Mouse (Mus musculus) bone marrow macrophage, adult 2 months (primary cell): ENCODE results near the gene Ins2. TPM values are rescaled to one million over a fixed set of nuclear protein-coding genes. Genes with fewer than 3 reads are reported as not detected.

Source experiments
- H3K27ac ChIP-seq: 2 replicates; pipeline ENCODE4 v1.5.1; 2012; ENCODE audit warnings: low read depth, low read length; ENCODE audit not compliant: insufficient read depth
- H3K4me1 ChIP-seq: 2 replicates; pipeline ENCODE4 v1.6.1; 2012; ENCODE audit warnings: low read length; ENCODE audit not compliant: control insufficient read depth, insufficient read depth
- H3K4me3 ChIP-seq: 2 replicates; pipeline ENCODE4 v1.5.1; 2012; ENCODE audit warnings: mild to moderate bottlenecking, low read length, moderate library complexity; ENCODE audit not compliant: insufficient read depth
- CTCF ChIP-seq: IDR thresholded peaks from 2 replicates; pipeline ENCODE4 v1.5.1; 2012; ENCODE audit warnings: low read depth, mild to moderate bottlenecking, low read length, moderate library complexity
- POLR2A ChIP-seq: IDR thresholded peaks from 2 replicates; pipeline ENCODE4 v1.6.1; 2012; ENCODE audit warnings: mild to moderate bottlenecking, low read depth, low read length, borderline replicate concordance
- polyA plus RNA-seq: library from polyadenylated mRNA; stranded (reverse); fragments of >200 nt; gene quantifications from 2 replicates; pipeline ENCODE4 v1.2.4, GENCODE M21; 2012; ENCODE audit not compliant: missing spikeins, insufficient read depth, insufficient read length

Ins2 gene
- polyA plus RNA-seq, result not detected in 2 replicates

DNA sequence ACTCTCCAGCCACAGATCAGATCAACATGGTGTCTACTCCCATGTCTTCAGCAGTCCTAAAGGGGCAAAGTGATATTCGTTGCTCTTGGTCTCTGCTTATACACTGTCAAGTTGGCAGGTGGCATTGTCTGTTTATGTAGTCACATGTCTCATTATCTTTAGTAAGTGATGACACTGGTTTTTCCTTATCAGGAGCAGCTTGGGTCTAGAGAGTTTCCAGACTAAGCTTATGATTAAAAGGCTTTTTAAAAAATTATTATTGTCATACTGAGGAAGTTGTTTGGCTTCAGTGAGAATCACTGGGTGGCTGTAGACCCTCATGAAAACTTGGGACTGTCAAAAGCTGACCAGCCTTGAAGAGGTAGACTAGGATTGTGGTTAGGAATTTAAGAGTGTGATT is at the start of gene Ins2:
Gene Ins2 (minus strand): TSS at position 101 of the 400 bp plus-strand sequence.
- TF ChIP-seq CTCF, result no peak
- no peak for TF ChIP-seq POLR2A
- Histone ChIP-seq H3K27ac (no peak within 1 kb of the TSS), H3K4me3 (no peak within 1 kb of the TSS), H3K4me1 (no peaks in the 10 kb centered on the region)

DNA sequence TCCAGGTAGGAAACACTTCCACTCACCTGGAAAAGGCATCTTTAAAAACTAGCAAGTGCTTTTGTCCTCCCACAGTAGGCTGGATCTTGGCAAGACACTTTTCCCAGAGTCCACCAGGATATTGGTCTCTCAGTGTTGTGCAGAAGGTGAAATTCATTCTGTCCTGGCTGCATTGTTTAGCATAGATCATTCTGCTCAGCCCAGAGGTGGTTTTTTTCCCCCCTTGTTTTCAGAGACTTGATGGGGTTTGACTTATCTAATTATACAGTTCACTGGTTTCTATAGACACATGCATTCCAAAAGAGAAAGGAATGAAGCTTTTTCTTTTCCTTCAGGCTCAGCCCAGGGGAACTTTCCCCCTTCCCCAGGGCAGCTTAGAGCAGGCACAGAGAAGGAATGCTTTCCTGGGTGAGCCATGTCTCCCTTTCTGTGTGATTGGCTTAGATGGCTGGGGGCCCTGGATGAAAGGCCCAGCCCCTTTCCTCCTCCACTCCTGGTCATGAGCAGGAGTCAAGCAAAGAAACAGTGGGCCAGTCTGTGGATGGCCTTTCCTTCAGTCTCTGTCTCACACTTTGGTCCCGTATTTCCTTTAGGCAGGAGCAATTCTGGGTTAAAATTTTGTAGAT is 49.6 kb upstream of the Ins2 start:
- no peaks in the 10 kb centered on the region for H3K4me1 ChIP-seq
- H3K4me3 ChIP-seq, result no peak overlapping the region
- no peak for TF ChIP-seq CTCF
- no peak for TF ChIP-seq POLR2A
- no peak overlapping the region for H3K27ac ChIP-seq

DNA sequence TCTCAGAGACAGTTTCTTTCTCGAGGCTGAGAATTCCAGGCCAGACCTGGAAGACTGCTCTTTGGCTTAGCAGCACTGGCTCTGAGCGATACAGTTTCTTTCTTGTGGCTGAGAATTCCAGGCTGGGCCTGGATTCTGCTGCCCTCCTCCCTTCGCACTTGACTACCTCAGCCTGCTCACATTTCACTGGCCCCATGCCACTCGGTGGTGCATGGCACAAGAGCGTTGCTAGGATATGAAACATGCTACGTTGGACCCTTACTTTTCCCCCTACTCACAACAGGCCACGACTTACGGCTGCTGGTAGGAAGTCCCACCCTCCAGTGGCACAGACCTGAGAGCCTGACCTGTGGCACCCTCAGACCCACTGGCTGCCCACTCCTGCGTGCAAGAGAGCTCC is 46.5 kb upstream of the Ins2 start:
- no peaks in the 10 kb centered on the region for H3K4me1 ChIP-seq
- H3K4me3 ChIP-seq, result no peak overlapping the region
- no peak overlapping the region for H3K27ac ChIP-seq
- TF ChIP-seq CTCF (no peak), POLR2A (no peak)

DNA sequence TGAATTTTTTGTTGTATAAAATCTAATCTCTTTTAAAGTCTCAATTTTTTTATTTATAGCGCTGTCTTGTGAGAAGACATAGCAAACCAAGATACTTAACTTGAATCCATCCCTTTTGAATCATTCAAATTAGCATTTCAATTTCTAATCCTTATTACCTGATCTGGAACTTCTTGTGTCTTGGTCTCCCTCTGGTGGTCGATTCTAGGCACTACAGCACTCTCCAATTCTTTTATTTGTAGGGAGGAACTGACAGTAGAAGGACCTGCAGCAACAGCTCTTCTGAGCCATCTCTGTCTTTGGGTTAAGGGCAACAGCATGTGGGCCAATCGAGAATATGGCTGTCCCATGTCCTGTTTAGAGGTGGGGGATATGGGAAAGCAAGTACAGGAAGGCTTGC is 5.4 kb downstream of the Ins2 start:
- Histone ChIP-seq H3K4me3 (no peak overlapping the region), H3K27ac (no peak overlapping the region), H3K4me1 (peaks cover 6% of the 10 kb centered on the region)
- no peak for TF ChIP-seq POLR2A
- no peak for TF ChIP-seq CTCF

DNA sequence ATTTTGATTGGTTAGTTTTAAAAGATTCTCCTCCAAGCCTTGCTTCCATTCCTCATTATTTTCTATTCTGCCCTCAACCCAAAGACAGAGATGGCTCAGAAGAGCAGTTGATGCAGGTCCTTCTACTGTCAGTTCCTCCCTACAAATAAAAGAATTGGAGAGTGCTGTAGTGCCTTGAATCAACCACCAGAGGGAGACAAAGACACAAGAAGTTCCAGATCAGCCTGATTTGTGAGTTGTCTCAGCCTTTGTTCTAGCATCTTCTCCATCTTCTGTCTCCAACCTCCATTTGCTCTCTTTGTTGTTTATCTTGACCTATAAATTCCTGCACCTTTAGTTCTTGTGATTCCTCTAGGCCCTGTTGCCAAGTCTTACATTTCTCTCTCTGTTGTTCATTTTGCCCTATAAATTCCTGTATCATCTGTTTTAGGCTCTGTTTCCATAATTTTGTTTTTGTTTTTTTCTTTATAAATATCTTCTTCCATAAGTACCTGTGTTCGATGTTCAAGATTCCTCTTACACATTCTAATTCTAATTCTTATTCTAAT is 6.2 kb downstream of the Ins2 start:
- Histone ChIP-seq H3K4me1 (peaks cover 6% of the 10 kb centered on the region), H3K4me3 (no peak overlapping the region), H3K27ac (no peak overlapping the region)
- TF ChIP-seq POLR2A (no peak), CTCF (no peak)

DNA sequence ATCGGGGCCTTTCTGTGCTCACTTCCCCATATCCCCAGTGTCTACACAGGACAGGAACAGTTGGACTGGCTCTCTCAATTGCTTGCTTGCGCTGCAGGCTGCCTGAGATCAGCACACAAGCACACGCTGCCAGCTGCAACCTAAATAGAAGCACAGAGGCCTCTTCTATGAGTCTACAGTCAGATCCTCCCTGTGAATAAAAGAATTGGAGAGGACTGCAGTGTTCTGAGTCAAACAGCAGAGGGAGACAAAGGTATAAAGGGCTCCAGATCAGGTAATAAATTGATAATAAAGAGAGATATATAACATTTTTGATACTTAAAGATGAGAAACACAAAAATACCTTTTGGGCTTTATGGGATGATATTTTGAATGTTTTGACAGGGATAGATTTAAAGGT is 17.2 kb downstream of the Ins2 start:
- no peaks in the 10 kb centered on the region for H3K4me1 ChIP-seq
- H3K4me3 ChIP-seq, result no peak overlapping the region
- no peak overlapping the region for H3K27ac ChIP-seq
- no peak for TF ChIP-seq CTCF
- no peak for TF ChIP-seq POLR2A

DNA sequence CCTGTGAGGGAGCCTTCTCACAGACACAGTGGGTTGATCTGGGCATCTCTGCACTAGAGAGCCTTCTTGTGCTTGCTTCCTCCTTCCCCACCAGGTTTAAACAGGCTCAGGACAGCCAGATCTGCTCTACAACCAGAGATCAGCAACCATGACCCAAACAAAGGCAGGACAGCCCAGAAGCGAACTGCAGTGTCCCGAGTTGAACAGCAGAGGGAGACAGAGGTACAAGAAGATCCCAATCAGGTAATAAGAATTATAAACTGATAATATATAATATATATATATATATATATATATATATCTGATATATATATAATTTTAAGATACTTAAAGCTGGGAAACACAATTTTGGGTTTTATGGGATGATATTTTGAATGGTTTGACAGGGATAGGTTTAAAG is 22.5 kb downstream of the Ins2 start:
- Histone ChIP-seq H3K4me3 (no peak overlapping the region), H3K27ac (no peak overlapping the region), H3K4me1 (no peaks in the 10 kb centered on the region)
- TF ChIP-seq CTCF, result no peak
- TF ChIP-seq POLR2A, result no peak

DNA sequence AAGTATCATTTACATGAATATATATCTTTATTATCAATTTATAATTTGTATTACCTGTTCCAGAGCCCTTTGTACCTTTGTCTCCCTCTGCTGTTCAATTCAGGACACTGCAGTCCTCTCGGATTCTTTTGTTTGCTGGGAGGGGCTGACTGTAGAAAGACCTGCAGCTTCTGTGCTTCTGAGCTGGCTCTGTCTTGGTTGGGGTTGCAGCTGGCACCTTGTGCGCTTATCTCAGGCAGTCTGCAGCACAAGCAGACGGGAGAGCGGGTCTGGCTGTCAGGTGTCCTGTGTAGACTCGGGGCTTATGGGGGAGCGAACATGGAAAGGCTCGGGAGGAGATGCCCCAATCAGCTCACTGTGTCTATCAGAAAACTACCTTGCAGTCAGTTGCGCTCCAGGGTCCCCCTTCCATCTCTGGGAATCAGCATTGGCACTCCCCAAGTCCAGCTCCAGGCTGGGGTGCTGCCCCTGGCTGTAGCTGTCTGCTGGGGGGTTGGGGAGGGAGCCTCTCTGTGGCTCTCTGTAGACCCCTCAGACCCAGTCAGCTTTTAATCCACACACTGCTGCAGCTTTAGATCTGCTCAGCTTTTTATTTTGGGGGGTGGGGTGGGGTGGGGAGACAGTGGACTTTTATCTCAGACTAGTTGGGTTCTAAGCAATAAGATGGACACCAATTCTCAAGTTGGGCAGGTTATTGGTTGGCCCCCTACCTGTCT is 28.2 kb downstream of the Ins2 start:
- no peak for TF ChIP-seq POLR2A
- TF ChIP-seq CTCF, result no peak
- Histone ChIP-seq H3K4me1 (no peaks in the 10 kb centered on the region), H3K4me3 (no peak overlapping the region), H3K27ac (no peak overlapping the region)

DNA sequence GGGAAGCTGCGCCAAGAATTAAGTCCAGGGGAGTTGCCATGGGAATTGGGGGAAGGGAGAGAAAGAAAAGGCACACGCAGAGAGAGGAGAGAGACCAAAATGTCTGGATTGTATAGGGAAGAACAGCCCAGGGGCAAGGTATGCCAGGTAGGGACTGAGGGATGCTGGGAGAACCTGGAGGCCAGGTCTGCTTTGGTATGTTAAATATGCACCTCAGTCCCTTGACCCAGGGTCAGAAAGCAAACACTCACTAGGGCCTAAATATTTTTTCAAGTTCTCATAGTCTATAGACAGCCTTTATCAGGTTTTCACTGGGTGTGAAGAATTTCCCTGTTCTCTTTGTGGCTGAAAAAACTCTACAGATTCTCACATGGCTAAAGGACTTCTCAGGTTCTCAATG is 36.3 kb downstream of the Ins2 start:
- TF ChIP-seq CTCF (no peak), POLR2A (no peak)
- Histone ChIP-seq H3K4me3 (no peak overlapping the region), H3K27ac (no peak overlapping the region), H3K4me1 (no peaks in the 10 kb centered on the region)

DNA sequence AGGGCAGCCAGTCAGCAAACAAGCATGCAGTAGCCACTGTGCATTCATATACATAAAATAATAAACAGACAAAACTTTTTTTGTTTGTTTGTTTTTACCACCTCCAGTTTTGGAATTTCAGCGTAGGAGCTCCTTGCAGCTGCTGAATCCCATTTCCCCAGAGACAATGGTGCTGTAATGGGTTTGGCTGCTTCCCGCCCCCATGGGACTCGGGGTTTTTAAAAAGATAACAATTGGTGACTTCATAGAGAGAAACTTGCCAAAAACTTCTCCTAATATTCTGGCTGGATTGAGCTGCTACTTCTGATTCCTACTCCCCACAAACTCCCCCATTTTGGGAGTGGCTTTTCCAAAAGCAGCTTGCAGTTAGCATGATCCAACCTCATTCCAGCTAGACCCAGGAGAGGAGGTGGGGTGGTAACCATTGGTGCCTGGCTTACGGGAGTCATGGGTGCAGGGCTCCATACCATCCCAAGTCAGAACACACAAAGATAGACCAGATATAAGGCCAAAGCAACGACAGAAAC is 43.8 kb downstream of the Ins2 start:
- TF ChIP-seq CTCF (no peak), POLR2A (no peak)
- Histone ChIP-seq H3K27ac (no peak overlapping the region), H3K4me1 (no peaks in the 10 kb centered on the region)

More for the DNA sequence above, 43.8 kb downstream of the Ins2 start:
- H3K4me3 ChIP-seq, result no peak overlapping the region
